Mouse (Mus musculus) thymus, postnatal 4 days (tissue): ENCODE measurements around the gene Arhgef6.

ENCODE experiments used
- DNase-seq: peaks from one replicate; pipeline ENCODE4 v3.0.0; 2021

The Arhgef6 gene

DNA sequence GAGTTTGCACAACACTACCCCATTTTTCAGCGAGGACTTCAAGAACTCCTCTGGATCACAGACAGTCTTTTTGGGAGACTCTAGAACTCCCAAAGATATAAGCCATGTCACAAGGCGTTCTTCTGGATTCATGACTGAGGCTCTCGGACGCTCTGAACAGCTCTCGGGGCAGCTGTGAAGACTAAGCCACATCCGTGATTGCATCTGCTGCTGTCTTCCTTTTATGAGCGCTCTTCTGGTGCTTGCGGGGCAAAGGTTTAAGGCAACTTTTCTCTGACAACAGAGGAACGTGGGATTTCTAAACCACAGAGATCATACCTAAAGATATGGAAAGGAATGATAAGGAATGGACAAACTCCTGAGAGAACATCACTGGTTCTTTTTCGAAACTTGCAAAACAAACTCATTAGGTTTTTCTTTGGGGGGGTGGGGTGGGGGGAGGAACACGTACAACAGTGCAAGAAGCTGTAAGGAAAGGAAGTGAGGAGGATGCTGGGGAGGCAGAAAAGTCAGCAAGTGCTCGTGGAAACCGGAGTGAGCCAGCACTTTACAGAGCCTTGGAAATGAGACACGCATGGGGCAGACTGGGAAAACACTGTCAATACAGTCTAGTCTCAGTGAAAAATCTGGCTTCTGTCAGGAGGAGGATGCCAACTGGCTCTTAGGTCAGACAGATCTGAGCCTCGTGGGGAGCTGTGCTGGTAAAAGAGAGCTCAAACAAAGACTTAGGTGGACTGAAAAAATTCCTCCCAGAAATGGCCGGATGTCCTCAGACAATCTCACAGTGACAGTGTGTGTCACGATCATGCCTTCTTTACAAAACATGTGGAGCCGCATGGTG lies at the start of gene Arhgef6:
Gene Arhgef6 (minus strand): TSS at position 359 of the 841 bp plus-strand sequence.
- peak; percentile 49 for DNase-seq

DNA sequence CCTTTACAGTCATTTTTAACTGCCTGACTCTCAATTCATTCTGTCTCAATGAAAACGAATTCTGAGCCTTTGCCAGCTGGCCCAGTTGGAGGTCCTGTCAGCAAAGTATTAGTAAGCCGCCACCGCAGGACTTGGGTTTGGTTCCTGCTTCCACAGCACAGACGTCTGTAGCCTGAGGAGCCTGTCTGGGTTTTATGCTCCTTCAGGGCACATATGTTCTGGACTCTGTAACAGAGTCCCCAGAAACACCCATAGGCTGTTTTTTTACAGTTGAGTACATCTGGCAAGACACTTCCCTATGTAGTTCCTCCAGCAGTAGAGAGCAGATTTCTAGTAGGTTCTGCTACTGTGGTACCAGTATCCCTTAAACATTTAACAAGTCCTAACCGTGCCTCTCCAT lies 42.4 kb upstream of the Arhgef6 start:
- DNase-seq = no peak

- DNase-seq = no peak
Measured at GRCm38 (mm10) chrX:57378579-57378978, 40.0 kb upstream of the Arhgef6 start.

DNA sequence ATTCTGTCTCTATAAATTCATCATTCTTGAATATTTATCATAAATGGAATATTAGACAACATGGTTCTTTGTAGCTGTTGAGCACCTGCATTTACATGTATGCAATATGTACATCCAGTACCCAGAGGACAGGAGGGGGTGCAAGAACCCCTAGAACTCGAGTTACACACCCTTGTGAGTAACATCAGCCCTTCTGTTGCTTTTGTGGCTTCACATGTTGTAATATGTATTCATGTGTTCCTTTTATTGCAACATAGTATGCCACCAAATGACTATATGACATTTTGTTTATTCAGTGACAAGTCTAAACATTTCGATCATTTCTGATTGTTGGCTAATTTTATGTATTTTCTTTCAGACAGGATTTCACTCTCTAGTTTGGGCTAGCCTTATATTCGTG lies 38.6 kb upstream of the Arhgef6 start:
- no peak for DNase-seq

GRCm38 (mm10) chrX:57374029-57374428 lies 35.5 kb upstream of the Arhgef6 start:
- DNase-seq = no peak

GRCm38 (mm10) chrX:57373543-57373942 lies 35.0 kb upstream of the Arhgef6 start:
- no peak for DNase-seq

DNA sequence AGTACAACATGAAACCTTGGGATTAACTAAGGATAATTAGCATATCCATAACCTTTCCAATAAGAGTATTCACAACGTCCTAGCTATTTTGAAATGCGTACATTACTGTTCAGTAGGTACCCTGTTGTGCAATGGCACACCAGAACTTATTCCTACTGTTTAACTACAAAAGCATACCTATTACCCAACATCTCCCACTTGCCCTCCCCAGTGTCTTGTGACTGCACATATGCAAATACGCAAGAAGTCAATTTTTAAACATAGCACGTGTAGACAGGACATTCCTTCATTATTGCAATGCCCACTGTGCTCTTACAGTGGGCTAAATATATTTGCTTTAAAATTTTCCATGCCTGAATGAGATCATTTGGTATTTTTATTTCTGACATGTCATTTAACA lies 34.4 kb upstream of the Arhgef6 start:
- DNase-seq = no peak

DNA sequence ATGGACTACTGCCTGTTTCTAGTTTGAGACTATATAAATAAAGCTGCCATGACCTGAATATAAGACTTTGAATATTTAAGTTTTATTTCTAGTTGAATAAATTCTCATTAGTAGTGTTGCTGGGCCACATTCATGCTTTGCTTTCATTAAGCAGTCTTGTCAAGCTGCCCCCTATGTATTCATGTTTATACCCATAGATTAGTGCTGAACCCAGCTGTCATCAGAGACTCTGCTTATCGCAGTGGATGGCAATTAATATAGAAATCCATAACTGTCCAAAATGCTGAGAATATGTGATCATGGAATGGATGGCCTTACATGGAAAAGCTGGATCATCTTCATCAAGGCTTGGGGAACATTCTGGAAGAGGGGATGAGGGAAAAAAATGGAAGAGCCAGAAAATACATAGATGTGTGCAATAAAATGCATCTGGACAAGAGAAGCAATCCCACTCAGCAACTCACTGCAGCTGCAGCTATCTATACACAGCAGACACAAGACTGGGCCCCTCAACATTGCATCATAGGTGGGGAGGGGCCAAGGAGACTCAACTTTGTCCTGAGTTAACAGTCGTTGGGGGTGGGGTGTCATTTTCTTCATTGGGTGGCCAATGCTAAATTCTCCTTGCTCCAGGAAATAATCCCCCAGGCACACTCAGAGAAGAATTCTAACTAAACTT lies 26.5 kb upstream of the Arhgef6 start:
- DNase-seq = no peak

GRCm38 (mm10) chrX:57359316-57359715 lies 20.8 kb upstream of the Arhgef6 start:
- DNase-seq = no peak

DNA sequence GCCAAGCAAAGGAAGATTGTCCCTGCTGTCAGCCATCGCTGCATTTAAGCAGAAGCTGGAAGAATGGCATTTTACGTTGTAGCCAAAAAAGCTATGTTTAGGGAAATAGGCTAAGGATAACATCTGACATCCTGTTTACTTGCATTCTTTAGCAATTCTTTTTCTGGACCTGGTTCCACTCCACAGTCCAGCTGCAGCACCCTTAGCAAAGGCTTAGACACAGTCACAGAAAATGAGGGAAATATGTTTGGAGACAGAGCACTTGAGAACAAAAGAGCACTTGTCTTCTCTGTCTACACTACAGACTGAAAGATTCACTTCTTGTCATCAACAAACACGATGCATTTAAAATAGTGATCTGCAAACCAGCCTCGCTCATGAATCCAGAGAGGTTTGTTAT lies 691 bp upstream of the Arhgef6 start:
- no peak for DNase-seq

- no peak for DNase-seq
Measured at GRCm38 (mm10) chrX:57337582-57337981, 947 bp downstream of the Arhgef6 start.

DNA sequence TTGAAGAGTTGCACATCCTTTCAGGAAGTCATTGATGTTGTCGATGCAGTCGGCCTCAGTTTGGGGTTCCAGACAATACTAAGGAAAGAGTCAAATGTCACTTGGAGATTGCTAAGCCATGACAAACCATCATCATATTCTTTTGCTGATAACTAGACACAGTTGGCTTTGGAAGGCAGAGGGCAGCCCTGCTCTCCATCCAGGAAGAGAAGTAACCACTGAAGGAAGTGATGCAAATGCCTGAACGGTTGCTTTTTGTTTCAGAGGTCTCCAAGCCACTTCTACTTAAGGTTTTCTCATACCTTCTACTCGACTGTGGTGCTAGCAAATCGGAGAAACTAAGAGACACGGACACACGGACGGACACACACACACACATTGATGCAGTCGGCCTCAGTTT lies 1.6 kb downstream of the Arhgef6 start:
- peak; percentile 27 for DNase-seq

DNA sequence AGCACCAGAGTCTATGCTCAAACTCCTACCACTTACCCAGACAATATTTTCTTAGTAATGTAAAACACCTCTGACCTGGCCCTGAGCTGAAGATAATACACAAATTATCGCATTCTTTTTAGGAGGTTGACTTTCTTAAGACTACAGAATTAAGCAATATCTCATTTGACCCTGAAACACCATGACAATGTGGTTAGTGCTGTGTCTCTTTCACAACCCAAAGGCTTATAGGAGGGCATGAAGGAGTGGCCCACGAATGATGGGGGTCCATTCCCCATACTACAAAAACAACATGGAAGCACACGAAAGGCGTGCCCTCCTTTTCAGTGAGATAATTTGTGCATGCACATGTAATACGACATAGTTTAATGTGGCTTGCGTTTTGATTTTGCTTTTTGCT lies 3.2 kb downstream of the Arhgef6 start:
- DNase-seq = no peak

DNA sequence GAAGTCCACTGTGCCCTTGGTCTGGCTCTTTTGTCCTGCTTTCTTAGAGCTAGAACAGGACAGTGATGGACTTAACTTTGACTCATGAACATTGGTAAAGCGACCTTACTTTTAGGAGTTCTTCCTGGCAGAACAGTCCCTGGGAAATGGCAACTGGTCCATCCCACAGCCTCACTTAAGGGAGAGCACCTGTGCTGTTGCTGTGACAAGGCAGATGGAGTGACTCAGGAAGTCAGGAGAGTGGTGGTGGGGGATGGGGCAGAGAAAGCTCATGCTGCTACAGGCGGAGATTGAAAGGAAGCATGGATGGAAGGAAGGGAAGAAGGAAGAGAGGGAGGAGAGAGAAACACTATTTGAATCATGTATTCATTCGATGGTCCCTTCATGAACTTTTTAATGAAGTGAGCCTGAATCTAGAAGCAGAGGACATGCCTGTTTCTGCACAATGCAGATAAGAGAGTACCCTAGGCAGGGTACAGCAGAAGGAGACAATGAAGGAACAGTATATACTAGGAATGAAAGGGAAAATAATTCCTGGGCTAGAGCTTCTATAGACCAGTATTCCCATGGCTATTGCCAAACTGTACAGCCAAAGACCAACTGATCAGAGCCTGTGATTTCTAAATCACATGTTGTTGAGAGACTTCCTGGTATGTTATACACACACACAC lies 10.7 kb downstream of the Arhgef6 start:
- DNase-seq = peak; percentile 31

- peak; percentile 67 for DNase-seq
Measured at GRCm38 (mm10) chrX:57326487-57327221, 11.9 kb downstream of the Arhgef6 start.

GRCm38 (mm10) chrX:57325861-57326461 lies 12.6 kb downstream of the Arhgef6 start:
- DNase-seq = peak; percentile 38

- no peak for DNase-seq
Measured at GRCm38 (mm10) chrX:57324891-57325290, 13.6 kb downstream of the Arhgef6 start.

GRCm38 (mm10) chrX:57312066-57312465 lies 26.5 kb downstream of the Arhgef6 start:
- peak; percentile 46 for DNase-seq

GRCm38 (mm10) chrX:57309993-57310392 lies 28.5 kb downstream of the Arhgef6 start:
- DNase-seq = peak; percentile 50

GRCm38 (mm10) chrX:57306747-57307146 lies 31.8 kb downstream of the Arhgef6 start:
- no peak for DNase-seq

- DNase-seq = peak; percentile 60
Measured at GRCm38 (mm10) chrX:57304784-57305287, 33.7 kb downstream of the Arhgef6 start.

DNA sequence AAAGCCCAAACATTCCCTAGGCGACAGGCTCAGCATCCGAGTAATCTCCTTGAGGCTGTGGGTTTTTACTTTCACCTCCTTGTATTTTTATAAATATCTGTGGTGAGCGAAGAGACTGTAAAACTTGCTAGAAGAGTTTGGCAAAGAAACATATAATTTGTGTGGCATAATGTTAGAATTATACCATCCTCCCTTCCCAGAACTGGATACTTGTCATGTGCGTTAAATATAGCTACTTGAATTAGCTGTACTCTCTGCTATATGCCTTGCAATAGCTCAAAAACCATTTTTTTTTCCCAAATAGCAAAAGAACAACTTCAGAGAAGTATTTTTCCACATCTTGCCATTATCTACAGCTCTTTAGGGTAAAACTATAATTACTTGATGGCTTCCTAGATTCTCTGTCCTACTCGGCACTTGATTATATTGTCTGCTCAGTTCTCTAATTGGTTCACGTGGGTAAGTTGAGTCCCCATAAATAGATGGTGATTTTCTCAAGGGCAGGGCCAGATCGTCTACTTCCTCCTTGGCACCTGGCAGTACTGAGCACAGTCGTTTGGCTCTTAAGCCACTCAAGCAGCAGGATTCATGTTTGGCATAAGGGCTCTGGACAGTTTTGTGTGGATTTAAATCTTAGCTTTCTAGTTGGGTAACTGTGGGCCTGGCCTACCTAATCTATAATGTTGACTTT lies 35.2 kb downstream of the Arhgef6 start:
- DNase-seq = no peak
